Mouse (Mus musculus): ENCODE results near the gene Dhx36. TPM values are rescaled to one million over a fixed set of nuclear protein-coding genes. Genes with fewer than 3 reads are reported as not detected.
A peak's percentile ranks its signal among the peaks of the same experiment; 100 is the strongest.

Gene Dhx36
- polyA plus RNA-seq, 1 experiment from 2014 or later = 38.6 TPM

DNA sequence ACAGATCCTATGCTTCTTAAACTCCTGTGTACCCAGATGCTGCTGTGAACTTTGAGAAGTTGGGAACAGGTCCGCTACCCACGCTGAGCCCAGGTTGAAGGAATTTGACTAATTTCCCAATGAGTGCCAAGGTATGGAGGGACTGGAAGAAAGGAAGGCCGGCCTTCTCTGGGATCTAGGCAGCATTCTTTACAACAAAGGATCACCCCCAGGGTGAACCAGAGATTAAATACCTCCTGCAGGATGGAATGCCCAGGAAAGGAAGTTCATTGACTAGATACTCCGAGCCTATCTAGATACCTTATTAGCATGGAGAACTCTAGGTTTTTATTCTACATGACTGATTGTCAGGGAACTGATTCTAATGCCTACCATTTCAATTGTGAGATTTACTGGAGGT lies 53.8 kb downstream of the Dhx36 start:
- ATAC-seq (ENCODE audit: insufficient read depth) (no peak), DNase-seq (no peak)
- WGBS = 62% methylated on average over 4 of the region's 4 CpGs
- Histone ChIP-seq H3K36me3 (ENCODE audit: insufficient read depth) (peaks cover 17% of the 10 kb centered on the region), H3K27ac (ENCODE audit: low read depth) (no peak overlapping the region), H3K27me3 (ENCODE audit: insufficient read depth, low read length) (no peaks in the 10 kb centered on the region), H3K9me3 (ENCODE audit: low read depth, low read length) (no peaks in the 10 kb centered on the region), H3K4me2 (no peak overlapping the region), H3K4me3 (ENCODE audit: low read depth, low read length) (no peak overlapping the region), H3K9ac (no peak overlapping the region), H3K4me1 (ENCODE audit: insufficient read depth) (no peaks in the 10 kb centered on the region)
- no peak for TF ChIP-seq CTCF (IDR thresholded peaks at IDR 0.05; ENCODE audit: low read depth)

DNA sequence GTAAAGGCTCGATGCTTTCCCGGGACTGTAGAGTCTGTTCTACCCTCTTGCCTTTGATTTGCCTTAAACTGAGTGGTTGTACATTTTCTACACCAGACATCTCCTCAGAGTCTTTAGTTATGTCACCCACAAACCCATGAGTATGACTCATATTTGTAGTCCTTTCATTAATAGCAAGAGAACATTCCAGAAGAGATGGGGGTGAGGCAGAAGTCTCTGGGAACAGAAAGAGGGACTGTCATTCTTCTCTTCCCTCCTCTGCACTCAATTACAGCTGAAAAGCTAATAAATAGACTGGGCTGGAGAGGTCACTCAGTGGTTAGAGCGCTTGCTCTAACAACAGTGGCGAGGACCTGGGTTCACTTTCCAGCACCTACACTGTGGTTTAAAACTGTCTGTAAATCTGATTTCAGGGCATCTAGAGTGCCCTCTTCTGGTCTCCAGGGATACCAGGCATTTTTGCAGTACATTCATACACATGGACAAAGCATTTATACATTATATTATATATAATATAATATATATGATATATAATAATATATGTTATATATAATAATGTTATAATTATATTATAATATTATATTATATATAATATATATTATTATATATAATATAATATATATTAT lies 56.8 kb downstream of the Dhx36 start:
- DNase-seq = peak; percentile 27
- Histone ChIP-seq H3K4me3 (ENCODE audit: low read depth, low read length) (no peak overlapping the region), H3K9ac (no peak overlapping the region), H3K9me3 (ENCODE audit: low read depth, low read length) (no peaks in the 10 kb centered on the region), H3K36me3 (ENCODE audit: insufficient read depth) (peaks cover 15% of the 10 kb centered on the region), H3K4me2 (no peak overlapping the region), H3K27me3 (ENCODE audit: insufficient read depth, low read length) (no peaks in the 10 kb centered on the region), H3K4me1 (ENCODE audit: insufficient read depth) (0 out of 2 replicates have a peak, but pooled peaks cover 4% of the 10 kb centered on the region), H3K27ac (ENCODE audit: low read depth) (no peak overlapping the region)
- no peak for ATAC-seq (ENCODE audit: insufficient read depth)
- peak; percentile 16; the same call in 1 of the 2 replicates for TF ChIP-seq CTCF (IDR thresholded peaks at IDR 0.05; ENCODE audit: low read depth)
- 92% methylated on average over 4 of the region's 4 CpGs for WGBS

DNA sequence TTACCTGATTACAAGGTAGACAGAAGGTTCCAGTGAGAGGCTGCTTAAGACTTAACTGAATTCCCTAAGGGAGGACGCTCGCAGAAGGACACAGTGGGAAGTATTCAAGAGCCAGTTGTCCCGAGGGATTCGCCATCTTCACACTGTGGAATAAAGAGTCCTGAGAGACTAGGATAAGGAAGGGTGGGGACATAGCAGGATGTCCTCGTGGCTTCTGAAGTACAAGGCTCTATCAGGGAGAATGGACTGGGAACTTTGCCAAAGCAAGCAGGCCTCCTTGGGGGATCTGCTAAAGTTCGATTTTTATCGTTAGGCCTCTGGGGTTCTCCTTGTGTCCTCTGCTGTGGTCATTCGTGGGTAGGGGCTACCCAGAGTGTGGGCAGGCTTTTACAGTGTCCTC lies 59.7 kb downstream of the Dhx36 start:
- no peak overlapping the region for H3K4me3 ChIP-seq (ENCODE audit: low read depth, low read length)
- TF ChIP-seq CTCF (IDR thresholded peaks at IDR 0.05; ENCODE audit: low read depth) = no peak
- H3K9me3 ChIP-seq (ENCODE audit: low read depth, low read length) = no peaks in the 10 kb centered on the region
- H3K27me3 ChIP-seq (ENCODE audit: insufficient read depth, low read length) = no peaks in the 10 kb centered on the region
- no peak for ATAC-seq (ENCODE audit: insufficient read depth)
- 0 out of 2 replicates have a peak, but pooled peaks cover 4% of the 10 kb centered on the region for H3K4me1 ChIP-seq (ENCODE audit: insufficient read depth)
- DNase-seq = peak; percentile 17
- no peak overlapping the region for H3K27ac ChIP-seq (ENCODE audit: low read depth)
- no peak overlapping the region for H3K4me2 ChIP-seq
- no peak overlapping the region for H3K9ac ChIP-seq
- 59% methylated on average over 8 of the region's 8 CpGs for WGBS
- H3K36me3 ChIP-seq (ENCODE audit: insufficient read depth) = peaks cover 15% of the 10 kb centered on the region

DNA sequence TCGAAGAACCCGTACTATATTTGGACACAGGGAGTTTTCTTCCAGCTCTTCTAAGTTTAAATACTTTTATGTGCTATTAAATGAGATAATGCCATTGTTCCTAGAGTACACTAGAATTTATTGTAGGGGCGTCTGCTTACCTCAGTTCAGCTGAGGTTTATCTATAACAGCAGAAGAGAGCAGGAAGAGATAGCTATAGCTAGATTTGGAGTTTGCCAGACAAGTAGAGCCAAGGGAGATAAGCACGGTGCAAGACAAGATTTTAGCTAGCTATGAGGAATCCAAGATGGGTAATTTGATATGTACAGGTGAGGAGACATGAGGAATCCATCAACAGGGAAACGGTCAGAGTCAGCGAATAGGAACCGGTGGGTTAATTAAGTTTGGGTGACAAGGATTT lies 60.5 kb downstream of the Dhx36 start:
- 79% methylated on average over 7 of the region's 7 CpGs for WGBS
- H3K9me3 ChIP-seq (ENCODE audit: low read depth, low read length) = no peaks in the 10 kb centered on the region
- no peak overlapping the region for H3K4me2 ChIP-seq
- H3K36me3 ChIP-seq (ENCODE audit: insufficient read depth) = peaks cover 15% of the 10 kb centered on the region
- H3K4me1 ChIP-seq (ENCODE audit: insufficient read depth) = 0 out of 2 replicates have a peak, but pooled peaks cover 4% of the 10 kb centered on the region
- H3K9ac ChIP-seq = no peak overlapping the region
- no peak overlapping the region for H3K4me3 ChIP-seq (ENCODE audit: low read depth, low read length)
- H3K27me3 ChIP-seq (ENCODE audit: insufficient read depth, low read length) = no peaks in the 10 kb centered on the region
- no peak overlapping the region for H3K27ac ChIP-seq (ENCODE audit: low read depth)
- no peak for DNase-seq
- TF ChIP-seq CTCF (IDR thresholded peaks at IDR 0.05; ENCODE audit: low read depth) = no peak
- ATAC-seq (ENCODE audit: insufficient read depth) = no peak

DNA sequence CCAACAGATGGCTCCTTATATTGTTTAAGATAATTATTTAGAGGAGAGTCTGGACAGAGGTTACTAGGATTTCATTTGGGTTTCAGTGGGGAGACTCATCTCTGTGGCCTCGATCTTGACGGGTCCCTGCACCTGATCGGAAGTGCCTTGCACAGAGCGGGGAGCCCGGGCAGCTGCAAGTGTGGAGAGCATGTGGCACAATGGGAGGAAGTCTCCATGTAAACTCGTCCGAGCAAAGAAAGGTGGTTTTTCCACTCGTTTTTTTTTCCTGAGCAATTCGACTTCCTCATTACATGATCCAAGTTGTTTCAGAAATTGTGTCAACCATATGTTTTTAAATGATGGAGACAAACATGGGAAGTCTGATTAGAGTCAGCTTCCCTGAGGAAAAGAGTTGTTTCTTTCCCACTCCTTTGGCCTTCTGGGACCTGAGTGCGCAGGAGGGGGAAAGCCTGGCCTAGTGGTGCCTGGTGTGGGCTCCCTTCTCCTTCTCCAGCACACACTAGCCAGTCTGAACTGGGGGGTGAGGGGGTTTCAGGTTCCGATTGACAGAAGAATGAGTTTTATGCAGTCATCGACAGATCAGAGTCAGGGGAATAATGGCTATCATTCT lies 63.1 kb downstream of the Dhx36 start:
- H3K4me2 ChIP-seq = no peak overlapping the region
- DNase-seq (peak; percentile 62), ATAC-seq (ENCODE audit: insufficient read depth) (peak; percentile 77)
- H3K27me3 ChIP-seq (ENCODE audit: insufficient read depth, low read length) = no peaks in the 10 kb centered on the region
- peaks cover 8% of the 10 kb centered on the region; the same call in 1 of the 2 replicates for H3K36me3 ChIP-seq (ENCODE audit: insufficient read depth)
- no peak overlapping the region for H3K9ac ChIP-seq
- H3K9me3 ChIP-seq (ENCODE audit: low read depth, low read length) = no peaks in the 10 kb centered on the region
- peak overlapping the region; percentile 46; the same call in 1 of the 2 replicates for H3K27ac ChIP-seq (ENCODE audit: low read depth)
- no peak for TF ChIP-seq CTCF (IDR thresholded peaks at IDR 0.05; ENCODE audit: low read depth)
- WGBS = 72% methylated on average over 12 of the region's 12 CpGs
- H3K4me3 ChIP-seq (ENCODE audit: low read depth, low read length) = no peak overlapping the region
- 0 out of 2 replicates have a peak, but pooled peaks cover 4% of the 10 kb centered on the region for H3K4me1 ChIP-seq (ENCODE audit: insufficient read depth)

DNA sequence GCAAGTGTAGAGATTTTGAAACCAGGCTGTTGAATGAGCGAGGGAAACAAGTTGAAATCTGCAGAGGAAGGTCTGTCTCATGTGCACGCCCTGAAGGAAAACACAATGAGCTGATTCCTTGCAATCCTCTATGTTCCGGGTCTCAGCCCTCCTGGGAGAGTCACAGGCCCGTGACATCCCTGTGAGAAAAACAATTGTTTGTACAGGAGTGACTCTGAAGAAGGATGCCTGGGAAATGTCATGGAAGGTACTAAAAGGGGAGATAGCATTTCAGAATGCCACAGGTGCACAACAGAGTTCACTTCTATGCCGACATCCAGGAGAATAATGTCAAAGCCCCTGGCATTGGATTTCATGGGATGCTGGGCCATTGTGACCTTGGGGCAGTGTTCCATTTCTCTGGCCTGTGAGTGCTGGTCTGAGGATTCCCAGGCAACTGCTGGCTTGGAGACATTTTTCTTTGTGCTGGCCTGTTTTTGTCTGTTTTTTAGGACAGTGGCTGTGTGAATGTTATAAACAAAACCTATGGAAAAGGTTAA lies 66.3 kb downstream of the Dhx36 start:
- no peak overlapping the region for H3K4me3 ChIP-seq (ENCODE audit: low read depth, low read length)
- H3K4me1 ChIP-seq (ENCODE audit: insufficient read depth) = no peaks in the 10 kb centered on the region
- ATAC-seq (ENCODE audit: insufficient read depth) (no peak), DNase-seq (no peak)
- no peaks in the 10 kb centered on the region for H3K9me3 ChIP-seq (ENCODE audit: low read depth, low read length)
- H3K27me3 ChIP-seq (ENCODE audit: insufficient read depth, low read length) = no peaks in the 10 kb centered on the region
- TF ChIP-seq CTCF (IDR thresholded peaks at IDR 0.05; ENCODE audit: low read depth) = no peak
- no peak overlapping the region for H3K9ac ChIP-seq
- no peaks in the 10 kb centered on the region for H3K36me3 ChIP-seq (ENCODE audit: insufficient read depth)
- no peak overlapping the region for H3K4me2 ChIP-seq
- no peak overlapping the region for H3K27ac ChIP-seq (ENCODE audit: low read depth)
- 69% methylated on average over 5 of the region's 5 CpGs for WGBS

DNA sequence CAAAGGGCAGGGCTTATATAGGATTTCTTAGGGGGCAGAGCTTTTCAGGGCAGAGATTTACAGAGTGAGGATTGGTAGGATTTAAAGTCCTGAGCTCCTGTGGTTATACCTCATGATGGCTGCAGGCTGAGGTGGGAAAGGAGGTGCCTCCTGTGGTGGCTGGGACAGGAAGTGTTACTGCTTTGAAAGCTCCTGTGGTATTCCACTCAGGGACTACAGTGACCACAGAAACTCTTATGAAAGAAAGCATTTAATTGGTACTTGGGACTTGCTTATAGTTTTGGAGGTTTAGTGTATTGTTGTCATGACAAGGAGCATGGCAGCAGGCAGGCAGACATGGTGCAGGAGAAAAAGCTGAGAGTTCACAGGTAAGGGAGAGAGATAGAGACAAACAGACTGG lies 70.9 kb downstream of the Dhx36 start:
- no peak overlapping the region for H3K4me2 ChIP-seq
- H3K27ac ChIP-seq (ENCODE audit: low read depth) = no peak overlapping the region
- H3K9ac ChIP-seq = no peak overlapping the region
- H3K4me1 ChIP-seq (ENCODE audit: insufficient read depth) = no peaks in the 10 kb centered on the region
- no peaks in the 10 kb centered on the region for H3K9me3 ChIP-seq (ENCODE audit: low read depth, low read length)
- no peak for TF ChIP-seq CTCF (IDR thresholded peaks at IDR 0.05; ENCODE audit: low read depth)
- H3K36me3 ChIP-seq (ENCODE audit: insufficient read depth) = no peaks in the 10 kb centered on the region
- no peak overlapping the region for H3K4me3 ChIP-seq (ENCODE audit: low read depth, low read length)
- DNase-seq (no peak), ATAC-seq (ENCODE audit: insufficient read depth) (no peak)
- H3K27me3 ChIP-seq (ENCODE audit: insufficient read depth, low read length) = no peaks in the 10 kb centered on the region
